Mouse (Mus musculus) adrenal gland, postnatal 14 days (tissue): ENCODE data around the gene Dgkb. TPM values are rescaled to one million over a fixed set of nuclear protein-coding genes. Genes with fewer than 3 reads are reported as not detected.

Experiments used
- DNase-seq: peaks from one replicate; pipeline ENCODE4 v3.0.0; 2021; ENCODE audit warnings: mixed read lengths
- long read RNA-seq, 2 experiments: library from polyadenylated mRNA; stranded (forward); transcript quantifications; one replicate each; pipeline ENCODE4 v2.0.0; 2021
- total RNA-seq: library from RNA; stranded (reverse); gene quantifications from 2 replicates; pipeline ENCODE4 v1.2.3, GENCODE M21; 2021

The Dgkb gene
- 3.4 and 5.5 TPM in 2 replicates for total RNA-seq
- long read RNA-seq, experiment 1, partial matches to known transcripts: 1 of 1 reads
- long read RNA-seq, experiment 1, other reads (novel, unspliced or antisense): 0 of 1 reads
- long read RNA-seq, experiment 2, partial matches to known transcripts: 1 of 1 reads
- long read RNA-seq, experiment 2, other reads (novel, unspliced or antisense): 0 of 1 reads

DNA sequence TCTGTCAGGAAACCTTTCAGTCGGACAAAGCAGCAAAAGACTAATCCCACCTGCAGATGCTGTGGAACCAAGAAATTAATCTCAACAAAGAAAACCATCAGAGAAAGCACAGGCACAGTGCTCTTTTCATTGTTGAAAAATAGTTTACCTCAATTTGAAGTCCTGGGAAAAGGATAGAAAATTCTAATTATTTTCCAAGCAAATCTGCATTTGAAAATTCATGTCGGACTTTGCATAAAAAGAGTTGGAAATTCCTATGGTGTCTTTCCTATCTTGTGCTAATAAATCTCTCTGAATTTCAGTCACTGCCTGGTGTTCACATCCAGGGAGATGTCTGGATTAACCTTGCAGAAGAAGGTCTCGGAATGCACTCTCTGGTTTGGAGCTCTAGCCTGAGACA lies at the start of gene Dgkb:
Gene Dgkb, plus strand, starts transcription at position 301 of the 400 bp plus-strand sequence.
- no peak for DNase-seq

DNA sequence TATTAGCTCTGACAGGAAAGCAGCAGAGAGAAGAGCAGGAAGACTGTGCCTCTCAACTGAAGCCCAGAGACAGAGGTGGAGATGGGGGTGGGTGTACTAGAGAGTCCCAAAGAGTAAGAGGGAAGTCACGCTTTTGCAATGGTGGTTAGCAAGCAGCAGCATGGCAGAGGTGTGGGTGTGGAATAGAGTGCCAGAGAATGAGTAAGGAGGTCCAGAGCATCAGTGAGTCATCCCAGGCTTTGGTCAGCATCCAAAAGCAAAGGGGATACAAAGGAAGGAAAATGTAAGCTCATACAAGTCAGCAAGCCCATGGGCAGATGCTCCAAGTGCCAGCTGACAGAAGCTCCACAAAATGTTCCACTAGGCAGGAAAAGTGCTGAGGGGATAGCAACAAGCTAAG lies 47.7 kb upstream of the Dgkb start:
- DNase-seq: peak; percentile 17

DNA sequence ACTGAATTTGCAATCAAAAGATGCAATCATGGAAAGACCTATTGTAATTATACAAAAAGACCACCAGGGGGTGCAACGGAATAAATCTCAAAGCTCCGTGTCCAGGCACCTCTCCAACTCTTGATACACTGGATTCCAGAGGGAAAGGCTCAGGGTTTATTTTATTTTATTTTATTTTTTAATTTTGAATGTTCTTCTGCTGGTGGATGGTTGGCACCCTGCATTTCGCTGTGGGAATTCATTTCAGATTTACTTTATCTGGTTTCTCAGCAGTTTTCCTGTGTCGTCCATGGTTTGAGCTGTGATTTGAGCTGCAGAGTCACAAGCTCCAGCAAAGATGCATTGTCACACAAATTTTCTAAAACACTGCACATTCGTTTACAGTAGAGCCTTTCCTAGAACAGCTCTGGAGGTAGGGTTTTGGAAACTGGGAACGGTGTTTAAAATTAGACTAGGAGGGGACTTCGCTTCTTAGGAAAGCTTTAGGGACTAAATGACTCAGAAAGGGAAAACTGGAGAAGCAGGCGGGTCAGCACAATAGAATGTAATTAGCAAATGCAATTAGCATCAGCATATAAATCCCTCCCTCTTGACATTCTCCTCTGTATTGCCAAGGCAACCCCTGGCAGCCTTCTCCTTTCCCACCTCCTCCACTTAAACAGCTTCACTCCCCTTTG lies 43.7 kb upstream of the Dgkb start:
- DNase-seq: peak; percentile 45

DNA sequence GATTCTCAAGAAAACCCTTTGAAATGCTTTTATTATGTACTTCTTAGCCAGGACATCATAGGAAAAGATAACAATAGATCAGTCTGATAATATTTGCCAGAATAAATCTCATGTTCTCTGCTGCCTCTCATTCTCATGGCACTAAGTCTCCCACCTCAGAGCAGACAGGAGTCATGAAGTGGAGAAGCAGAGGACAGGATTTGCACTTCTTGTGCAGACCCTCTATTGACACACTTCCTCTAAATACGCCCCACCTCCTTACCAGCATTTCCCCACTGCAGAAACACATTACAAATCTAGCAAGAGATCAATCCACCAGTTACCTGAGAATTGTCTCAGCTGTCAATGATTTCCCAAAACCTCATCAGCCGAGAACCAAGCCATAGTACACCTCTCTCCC lies 42.9 kb upstream of the Dgkb start:
- no peak for DNase-seq

DNA sequence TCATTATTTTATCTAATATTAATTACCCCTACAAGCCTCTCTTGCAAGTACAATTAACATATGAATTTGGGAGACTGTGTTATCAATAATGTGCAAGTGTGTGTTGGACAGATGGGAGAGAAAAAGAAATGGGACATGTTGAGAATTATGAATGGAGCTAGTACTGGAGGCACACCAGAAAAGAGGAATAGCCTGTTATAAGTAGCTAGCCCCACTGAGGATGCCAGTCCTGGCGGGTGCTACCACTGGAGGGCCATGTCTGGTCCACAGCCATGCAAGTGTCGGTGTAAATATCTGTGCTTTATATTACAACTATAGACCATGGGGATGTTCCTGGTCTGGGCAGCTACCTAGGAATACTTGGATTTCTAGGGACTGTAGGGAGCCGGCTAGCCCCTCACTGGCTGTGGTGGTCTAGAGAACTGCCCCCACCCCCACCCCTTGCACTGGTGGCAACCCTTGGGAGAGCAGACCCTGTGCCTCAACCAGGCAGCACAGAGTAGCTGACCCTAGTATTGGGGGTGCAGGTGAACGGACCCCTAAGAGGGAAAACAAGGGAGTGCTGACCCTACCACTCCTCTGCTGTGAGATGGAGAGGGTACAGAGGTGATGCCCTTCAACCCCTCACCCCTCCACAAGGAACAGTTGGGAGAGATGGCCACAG lies 21.1 kb upstream of the Dgkb start:
- DNase-seq: no peak

- no peak for DNase-seq
Observed at GRCm38 (mm10) chr12:37814122-37814521, 3.4 kb upstream of the Dgkb start.

DNA sequence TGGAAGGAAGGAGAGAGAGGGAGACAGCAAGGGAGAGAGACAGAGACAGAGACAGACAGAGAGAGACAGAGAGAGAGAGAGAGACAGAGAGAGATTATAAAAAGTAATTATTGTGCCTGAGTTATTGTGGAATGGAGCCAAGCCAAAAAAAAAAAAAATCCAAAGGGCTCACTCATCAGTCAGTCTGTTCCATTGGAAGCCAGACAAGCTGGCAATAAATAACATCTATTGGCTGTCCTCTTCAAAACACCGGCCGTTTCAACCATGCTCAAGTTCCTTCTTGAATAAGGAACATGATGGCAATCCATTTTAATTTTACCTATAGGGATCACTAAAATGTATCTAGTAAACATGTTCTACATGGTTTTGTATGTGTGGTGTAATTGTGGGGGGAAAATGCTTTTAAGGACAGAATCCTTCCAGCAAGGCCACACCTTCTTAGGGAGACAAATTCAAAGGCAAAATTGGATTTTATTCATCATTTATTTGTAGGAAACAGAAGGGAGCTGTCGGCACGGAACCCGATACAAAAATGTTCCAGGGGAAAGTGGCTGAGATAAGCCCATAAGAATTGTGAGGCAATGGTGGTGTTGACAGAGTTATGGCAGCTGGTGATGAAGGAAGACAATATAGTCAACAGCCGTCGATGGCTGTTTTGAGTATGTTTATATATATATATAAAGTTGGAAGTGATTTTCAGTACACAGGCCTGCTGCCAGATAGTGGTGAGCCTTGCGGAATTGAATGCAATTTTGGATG lies 3.7 kb downstream of the Dgkb start:
- DNase-seq: no peak

DNA sequence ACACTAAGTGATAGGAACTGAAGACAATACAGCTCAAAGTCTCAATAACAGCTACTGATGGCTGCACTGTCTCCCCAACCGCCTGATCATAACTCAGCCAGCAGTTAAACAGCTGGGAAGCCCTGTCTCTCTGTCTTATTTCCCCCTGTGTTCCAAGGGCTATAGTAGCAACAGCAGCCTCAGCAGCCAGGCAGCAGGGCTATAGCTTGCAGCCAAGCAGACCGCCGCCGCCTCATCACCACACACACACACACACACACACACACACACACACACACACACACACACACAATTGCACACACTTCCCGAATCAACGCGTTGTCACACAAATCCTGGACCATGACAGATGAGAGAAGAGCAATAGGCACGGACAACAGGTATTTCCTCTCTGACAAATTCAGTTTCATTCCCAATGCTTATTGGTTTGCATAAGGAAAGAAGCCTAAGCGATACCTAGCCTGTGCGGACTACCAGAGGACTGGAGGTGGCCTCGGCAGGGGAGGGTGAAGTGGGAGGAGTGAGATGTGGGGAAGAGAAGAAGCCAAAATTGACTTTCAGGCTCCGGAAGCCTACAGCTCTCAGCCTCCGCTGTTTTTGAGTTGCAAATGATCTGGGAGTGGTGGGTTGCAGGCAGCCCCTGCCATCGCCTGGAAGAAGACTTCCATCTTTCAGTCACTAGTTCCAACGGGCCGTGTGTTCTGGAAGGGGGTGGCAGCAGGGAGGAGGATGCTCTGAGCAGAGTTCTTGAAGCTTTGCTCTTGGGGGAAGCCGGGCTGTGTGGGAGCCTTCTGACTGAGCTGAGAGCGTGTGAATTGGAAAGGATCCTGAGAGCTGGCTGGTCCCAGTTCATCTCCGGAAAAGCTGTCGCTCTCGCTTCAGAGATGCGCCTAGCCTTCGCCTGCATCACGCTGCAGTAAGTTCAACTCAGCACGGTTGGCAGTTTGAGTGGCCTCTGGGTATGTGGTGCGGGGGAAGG lies 62.8 kb downstream of the Dgkb start:
- peak; percentile 13 for DNase-seq

DNA sequence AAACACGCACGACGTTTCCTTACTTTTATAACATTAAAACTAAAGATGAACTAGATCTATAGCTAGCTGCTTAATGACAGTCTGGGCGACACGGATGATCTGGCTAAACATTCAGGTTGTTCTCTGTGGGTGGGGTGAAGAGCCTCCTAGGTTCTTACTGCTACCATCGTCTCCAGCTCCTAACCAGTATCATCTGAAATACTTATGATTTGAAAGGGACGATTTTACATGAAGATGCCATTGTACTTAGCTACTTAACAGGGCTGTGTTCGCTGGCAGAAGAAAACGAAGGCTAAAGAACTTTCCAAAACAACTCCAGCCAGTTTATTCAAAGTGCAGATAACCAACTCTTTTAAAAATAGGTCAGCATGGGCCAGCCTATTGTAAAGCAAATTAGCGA lies 63.9 kb downstream of the Dgkb start:
- no peak for DNase-seq

- DNase-seq: no peak
Observed at GRCm38 (mm10) chr12:37882796-37883195, 65.3 kb downstream of the Dgkb start.

- DNase-seq: no peak
Observed at GRCm38 (mm10) chr12:37883781-37884180, 66.3 kb downstream of the Dgkb start.

DNA sequence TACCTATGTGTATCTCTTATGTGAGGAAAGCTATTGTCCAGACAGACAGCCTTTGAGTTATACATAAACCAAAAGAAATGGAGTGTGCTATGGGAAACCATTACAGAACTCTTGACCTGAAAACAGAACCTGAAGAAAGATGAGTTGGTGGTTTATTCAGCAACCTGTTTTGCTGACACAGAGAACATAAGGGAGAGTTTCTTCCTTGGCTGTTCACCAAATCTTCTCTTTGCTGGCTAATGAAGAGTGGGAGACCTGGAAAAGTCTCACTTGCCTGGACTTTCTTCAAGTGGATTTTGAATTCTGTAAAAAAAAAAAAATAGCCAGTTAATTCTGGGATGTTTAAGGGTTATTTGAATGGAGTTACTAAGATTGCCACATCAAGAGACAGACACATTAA lies 71.1 kb downstream of the Dgkb start:
- DNase-seq: no peak

DNA sequence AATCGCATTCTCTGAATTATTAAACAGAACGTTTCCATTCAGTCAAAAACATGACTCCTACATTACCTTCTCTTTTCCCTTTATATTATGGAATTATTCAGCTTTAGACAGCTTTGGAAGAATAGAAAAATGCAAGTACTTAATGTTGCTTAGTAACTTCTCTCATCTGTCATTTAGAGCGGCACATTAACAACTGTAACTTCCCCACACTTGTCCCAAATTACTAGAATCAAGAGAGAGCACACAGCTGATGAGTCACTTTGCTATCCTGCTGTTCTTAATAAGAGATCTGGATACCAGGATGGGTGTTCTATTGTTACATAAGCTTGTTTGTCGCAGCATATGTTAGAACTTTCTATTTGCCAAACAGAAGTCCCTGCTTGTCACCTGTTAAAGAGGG lies 71.9 kb downstream of the Dgkb start:
- no peak for DNase-seq

GRCm38 (mm10) chr12:37891336-37891735 lies 73.8 kb downstream of the Dgkb start:
- DNase-seq: no peak

- DNase-seq: no peak
Observed at GRCm38 (mm10) chr12:37942163-37942562, 124.6 kb downstream of the Dgkb start.

- no peak for DNase-seq
Observed at GRCm38 (mm10) chr12:37956193-37956592, 138.7 kb downstream of the Dgkb start.

DNA sequence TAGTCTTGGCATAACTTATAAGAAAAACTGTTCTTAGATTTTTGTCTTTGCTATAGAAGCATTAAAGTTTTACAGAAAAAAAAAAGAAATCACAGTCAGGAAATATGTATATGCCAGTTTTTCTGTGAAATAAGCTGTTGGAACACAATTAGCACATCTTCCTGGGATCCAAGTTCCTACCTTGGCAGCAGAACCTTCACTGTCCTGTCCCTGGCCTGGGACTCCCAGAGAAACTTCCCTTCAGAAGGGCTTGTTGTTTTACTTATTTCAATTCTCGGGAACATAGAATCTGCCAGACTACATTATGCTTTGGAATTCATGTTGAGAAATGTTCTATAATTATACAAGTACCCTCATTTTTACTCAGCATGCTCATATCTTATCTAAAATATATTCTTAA lies 154.0 kb downstream of the Dgkb start:
- DNase-seq: no peak

DNA sequence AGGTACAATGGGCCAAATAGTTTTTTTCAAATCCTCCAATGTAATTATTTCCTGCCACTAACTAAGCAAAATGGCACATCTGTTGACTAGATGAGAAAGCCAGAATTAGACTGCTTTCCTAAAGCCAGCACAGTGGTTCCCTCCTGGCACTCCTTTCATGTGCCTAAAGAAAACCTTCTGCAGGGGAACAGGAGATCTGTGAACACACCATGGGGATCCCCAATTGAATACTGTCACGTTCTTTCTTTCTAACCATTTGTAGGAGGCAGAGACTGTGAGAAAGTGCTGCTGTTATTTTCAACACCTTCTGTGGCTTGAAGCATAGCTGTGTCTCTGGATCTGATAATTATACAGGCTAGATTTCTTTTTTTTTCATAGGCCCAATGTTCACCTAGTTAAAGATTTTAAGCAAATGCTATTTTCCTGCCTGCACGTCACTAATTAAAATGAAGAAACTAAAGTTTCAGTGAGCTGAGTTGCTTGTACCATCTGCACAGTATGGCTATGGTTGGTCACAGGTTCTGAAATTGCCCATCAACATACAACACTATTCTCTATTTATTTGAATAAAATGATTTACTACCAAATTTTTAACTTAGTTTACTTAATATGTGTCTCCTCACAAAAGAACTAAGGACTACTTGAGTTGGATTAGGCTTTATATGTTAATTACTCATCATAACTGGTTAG lies 161.1 kb downstream of the Dgkb start:
- no peak for DNase-seq

- no peak for DNase-seq
Observed at GRCm38 (mm10) chr12:37985352-37985751, 167.8 kb downstream of the Dgkb start.

GRCm38 (mm10) chr12:37988066-37988591 lies 170.6 kb downstream of the Dgkb start:
- no peak for DNase-seq

GRCm38 (mm10) chr12:37993221-37993620 lies 175.7 kb downstream of the Dgkb start:
- DNase-seq: no peak
